Mouse (Mus musculus): ENCODE measurements around the gene Nfe2l1. TPM values are rescaled to one million over a fixed set of nuclear protein-coding genes. Genes with fewer than 3 reads are reported as not detected.
"Not testable (repeated sequence)": the region's sequence is repeated elsewhere in the genome, so short reads cannot be mapped to it uniquely, and the experiment has no call there.

The Nfe2l1 gene
- polyA plus RNA-seq, 1 experiment from 2014 or later, result 66.5 TPM

GRCm38 (mm10) chr11:96862534-96862933 is 32.8 kb upstream of the Nfe2l1 start:
- Histone ChIP-seq H3K36me3 (no peaks in the 10 kb centered on the region), H3K4me1 (replicated peaks) (peaks cover 41% of the 10 kb centered on the region), H3K27ac (replicated peaks) (peak overlapping the region; percentile 81), H3K4me3 (peak overlapping the region; percentile 49), H3K9ac (peak overlapping the region; percentile 26; the same call in 1 of the 2 replicates), H3K9me3 (no peaks in the 10 kb centered on the region), H3K27me3 (no peaks in the 10 kb centered on the region), H3K4me2 (peak overlapping the region; percentile 93)
- ATAC-seq (ENCODE audit: low read depth), result no peak
- WGBS, result 54% methylated on average over 12 of the region's 12 CpGs

- Histone ChIP-seq H3K9ac (peak overlapping the region; percentile 71), H3K4me3 (peak overlapping the region; percentile 49), H3K9me3 (no peaks in the 10 kb centered on the region), H3K4me1 (replicated peaks) (peaks cover 38% of the 10 kb centered on the region), H3K27ac (replicated peaks) (peak overlapping the region; percentile 81), H3K4me2 (peak overlapping the region; percentile 93), H3K27me3 (no peaks in the 10 kb centered on the region), H3K36me3 (no peaks in the 10 kb centered on the region)
- under 1% methylated on average over 31 of the region's 31 CpGs for WGBS
- ATAC-seq (ENCODE audit: low read depth), result peak; percentile 90
These were observed 32.1 kb upstream of the Nfe2l1 start for GRCm38 (mm10) chr11:96861878-96862289.

- Histone ChIP-seq H3K27me3 (no peaks in the 10 kb centered on the region), H3K4me1 (replicated peaks) (peaks cover 38% of the 10 kb centered on the region), H3K4me2 (peak overlapping the region; percentile 93), H3K9me3 (no peaks in the 10 kb centered on the region), H3K36me3 (no peaks in the 10 kb centered on the region), H3K4me3 (peak overlapping the region; percentile 49), H3K27ac (replicated peaks) (peak overlapping the region; percentile 28; the same call in 1 of the 2 replicates), H3K9ac (peak overlapping the region; percentile 71)
- 1% methylated on average over 20 of the region's 20 CpGs for WGBS
- ATAC-seq (ENCODE audit: low read depth), result peak; percentile 58
These were observed 31.7 kb upstream of the Nfe2l1 start for GRCm38 (mm10) chr11:96861446-96861845.

GRCm38 (mm10) chr11:96860564-96860963 is 30.8 kb upstream of the Nfe2l1 start:
- peaks cover 38% of the 10 kb centered on the region for H3K4me1 ChIP-seq (replicated peaks)
- H3K9ac ChIP-seq, result peak overlapping the region; percentile 71; the same call in 1 of the 2 replicates
- H3K9me3 ChIP-seq, result no peaks in the 10 kb centered on the region
- H3K4me3 ChIP-seq, result 0 out of 2 replicates have a peak overlapping the region, but pooled peaks have one; percentile 49
- 7% methylated on average over 8 of the region's 8 CpGs for WGBS
- peak overlapping the region; percentile 93 for H3K4me2 ChIP-seq
- peak; percentile 37; the same call in 1 of the 2 replicates for ATAC-seq (ENCODE audit: low read depth)
- H3K27me3 ChIP-seq, result no peaks in the 10 kb centered on the region
- H3K36me3 ChIP-seq, result no peaks in the 10 kb centered on the region
- no peak overlapping the region for H3K27ac ChIP-seq (replicated peaks)

GRCm38 (mm10) chr11:96859635-96860034 is 29.9 kb upstream of the Nfe2l1 start:
- H3K27me3 ChIP-seq, result no peaks in the 10 kb centered on the region
- H3K4me3 ChIP-seq, result no peak overlapping the region
- no peak overlapping the region for H3K4me2 ChIP-seq
- WGBS, result 85% methylated on average over 4 of the region's 4 CpGs
- peaks cover 38% of the 10 kb centered on the region for H3K4me1 ChIP-seq (replicated peaks)
- no peak overlapping the region for H3K27ac ChIP-seq (replicated peaks)
- no peak for ATAC-seq (ENCODE audit: low read depth)
- H3K36me3 ChIP-seq, result no peaks in the 10 kb centered on the region
- H3K9me3 ChIP-seq, result no peaks in the 10 kb centered on the region
- H3K9ac ChIP-seq, result no peak overlapping the region

GRCm38 (mm10) chr11:96857446-96857845 is 27.7 kb upstream of the Nfe2l1 start:
- H3K36me3 ChIP-seq, result no peaks in the 10 kb centered on the region
- peaks cover 18% of the 10 kb centered on the region for H3K4me1 ChIP-seq (replicated peaks)
- no peaks in the 10 kb centered on the region for H3K9me3 ChIP-seq
- WGBS, result 86% methylated on average over 5 of the region's 5 CpGs
- no peak overlapping the region for H3K4me3 ChIP-seq
- H3K9ac ChIP-seq, result no peak overlapping the region
- H3K4me2 ChIP-seq, result no peak overlapping the region
- no peaks in the 10 kb centered on the region for H3K27me3 ChIP-seq
- H3K27ac ChIP-seq (replicated peaks), result no peak overlapping the region
- ATAC-seq (ENCODE audit: low read depth), result no peak

- Histone ChIP-seq H3K27ac (replicated peaks) (0 out of 2 replicates have a peak within 1 kb of the TSS, but pooled peaks have one; percentile 18), H3K36me3 (no peaks in the 10 kb centered on the region), H3K4me1 (replicated peaks) (peaks cover 17% of the 10 kb centered on the region), H3K4me3 (peak within 1 kb of the TSS; percentile 45), H3K4me2 (peak within 1 kb of the TSS; percentile 68), H3K9ac (peak within 1 kb of the TSS; percentile 73), H3K27me3 (peaks cover 15% of the 10 kb centered on the region), H3K9me3 (no peaks in the 10 kb centered on the region)
- WGBS, result 2% methylated on average over 56 of the region's 60 CpGs
- peak; percentile 67 for ATAC-seq (ENCODE audit: low read depth)
These were observed 20.1 kb upstream of the Nfe2l1 start, which contains the start of gene Copz2 for GRCm38 (mm10) chr11:96849681-96850467. Gene Copz2 (plus strand): TSS chr11:96849870.

- Histone ChIP-seq H3K4me1 (replicated peaks) (peaks cover 17% of the 10 kb centered on the region), H3K27me3 (peaks cover 15% of the 10 kb centered on the region), H3K4me2 (peak overlapping the region; percentile 68), H3K4me3 (peak overlapping the region; percentile 45; the same call in 1 of the 2 replicates)
- ATAC-seq (ENCODE audit: low read depth); H3K9me3 ChIP-seq; H3K9ac ChIP-seq; H3K27ac ChIP-seq (replicated peaks); H3K36me3 ChIP-seq: not testable (repeated sequence)
- WGBS, result 79% methylated on average over 5 of the region's 5 CpGs
These were observed 19.4 kb upstream of the Nfe2l1 start for GRCm38 (mm10) chr11:96849145-96849544.

- H3K9ac ChIP-seq, result no peak overlapping the region
- H3K27me3 ChIP-seq, result peaks cover 15% of the 10 kb centered on the region
- no peak for ATAC-seq (ENCODE audit: low read depth)
- no peak overlapping the region for H3K4me3 ChIP-seq
- H3K4me2 ChIP-seq, result no peak overlapping the region
- H3K4me1 ChIP-seq (replicated peaks), result peaks cover 17% of the 10 kb centered on the region
- no peak overlapping the region for H3K27ac ChIP-seq (replicated peaks)
- no peaks in the 10 kb centered on the region for H3K9me3 ChIP-seq
- H3K36me3 ChIP-seq, result no peaks in the 10 kb centered on the region
- WGBS, result 54% methylated on average over 9 of the region's 9 CpGs
These were observed 18.9 kb upstream of the Nfe2l1 start for GRCm38 (mm10) chr11:96848694-96849093.

- Histone ChIP-seq H3K27me3 (peaks cover 15% of the 10 kb centered on the region), H3K9me3 (no peaks in the 10 kb centered on the region), H3K36me3 (no peaks in the 10 kb centered on the region), H3K4me3 (no peak overlapping the region), H3K27ac (replicated peaks) (no peak overlapping the region), H3K4me1 (replicated peaks) (peaks cover 17% of the 10 kb centered on the region), H3K4me2 (no peak overlapping the region), H3K9ac (no peak overlapping the region)
- 34% methylated on average over 3 of the region's 3 CpGs for WGBS
- no peak for ATAC-seq (ENCODE audit: low read depth)
These were observed 17.5 kb upstream of the Nfe2l1 start for GRCm38 (mm10) chr11:96847240-96847639.

- Histone ChIP-seq H3K4me2 (no peak overlapping the region), H3K4me1 (replicated peaks) (peaks cover 5% of the 10 kb centered on the region; the same call in 1 of the 2 replicates), H3K9ac (no peak overlapping the region), H3K27ac (replicated peaks) (no peak overlapping the region), H3K4me3 (no peak overlapping the region), H3K27me3 (no peaks in the 10 kb centered on the region), H3K9me3 (no peaks in the 10 kb centered on the region), H3K36me3 (no peaks in the 10 kb centered on the region)
- WGBS, result 63% methylated on average over 3 of the region's 3 CpGs
- no peak for ATAC-seq (ENCODE audit: low read depth)
These were observed 13.9 kb upstream of the Nfe2l1 start for GRCm38 (mm10) chr11:96843627-96844026.

- no peaks in the 10 kb centered on the region for H3K9me3 ChIP-seq
- H3K4me3 ChIP-seq, result no peak overlapping the region
- H3K27me3 ChIP-seq, result no peaks in the 10 kb centered on the region
- H3K4me1 ChIP-seq (replicated peaks), result no peaks in the 10 kb centered on the region
- no peaks in the 10 kb centered on the region for H3K36me3 ChIP-seq
- 49% methylated on average over 8 of the region's 8 CpGs for WGBS
- no peak for ATAC-seq (ENCODE audit: low read depth)
- H3K4me2 ChIP-seq, result no peak overlapping the region
- peak overlapping the region; percentile 26; the same call in 1 of the 2 replicates for H3K9ac ChIP-seq
- no peak overlapping the region for H3K27ac ChIP-seq (replicated peaks)
These were observed 10.5 kb upstream of the Nfe2l1 start for GRCm38 (mm10) chr11:96840290-96840689.
